Mouse (Mus musculus) spleen, adult 2 months (tissue): Measurements from ENCODE around the gene Fabp3. TPM values are rescaled to one million over a fixed set of nuclear protein-coding genes. Genes with fewer than 3 reads are reported as not detected.

Source experiments
- DNase-seq, 2 experiments: peaks; one replicate each; pipeline versions ENCODE4 v3.0.0 to v3.0.0-alpha.2; 2012 to 2021; ENCODE audit warnings: low spot score in 2 of 2, low read depth in 1 of 2
- H3K27ac ChIP-seq: fragments of 200-500 bp; 2 replicates; pipeline ENCODE4 v1.5.1; 2012; ENCODE audit warnings: low read length, inconsistent platforms; ENCODE audit not compliant: insufficient read depth
- H3K27me3 ChIP-seq: fragments of 200-500 bp; 2 replicates; pipeline ENCODE4 v1.6.1; 2012; ENCODE audit warnings: mild to moderate bottlenecking, moderate library complexity, low read length, inconsistent platforms; ENCODE audit not compliant: control insufficient read depth, insufficient read depth
- H3K36me3 ChIP-seq: fragments of 200-500 bp; 2 replicates; pipeline ENCODE4 v1.6.1; 2012; ENCODE audit warnings: mild to moderate bottlenecking, low read length, inconsistent platforms; ENCODE audit not compliant: control insufficient read depth, insufficient read depth
- H3K4me1 ChIP-seq: fragments of 200-500 bp; 2 replicates; pipeline ENCODE4 v1.6.1; 2011; ENCODE audit warnings: inconsistent platforms; ENCODE audit not compliant: control insufficient read depth, insufficient read depth, insufficient read length
- H3K4me3 ChIP-seq: fragments of 200-500 bp; 2 replicates; pipeline ENCODE4 v1.5.1; 2011; ENCODE audit warnings: mild to moderate bottlenecking, inconsistent platforms; ENCODE audit not compliant: insufficient read depth, insufficient read length; ENCODE audit errors: extremely low read depth
- CTCF ChIP-seq: fragments of 200-500 bp; IDR thresholded peaks from 2 replicates; pipeline ENCODE4 v1.5.1; 2011; ENCODE audit warnings: mild to moderate bottlenecking, inconsistent platforms; ENCODE audit not compliant: insufficient read depth, insufficient read length, insufficient replicate concordance; ENCODE audit errors: extremely low read depth
- POLR2A ChIP-seq: fragments of 200-500 bp; IDR thresholded peaks from 2 replicates; pipeline ENCODE4 v1.6.1; 2011; ENCODE audit warnings: low read depth, low read length, inconsistent platforms
- WGBS: fragments of 180-500 bp; shearing (Covaris S2); methylation state at CpG from one replicate; pipeline ENCODE4 v1.1.7; 2018; 5-methylcytosine and 5-hydroxymethylcytosine counted together
- polyA plus RNA-seq: library from polyadenylated mRNA; depleted of rRNA; stranded (reverse); fragments of >200 nt; gene quantifications from 2 replicates; pipeline ENCODE4 v1.2.3, GENCODE M21; 2012

The Fabp3 gene
- polyA plus RNA-seq, 1 experiment = 0.54 TPM

DNA sequence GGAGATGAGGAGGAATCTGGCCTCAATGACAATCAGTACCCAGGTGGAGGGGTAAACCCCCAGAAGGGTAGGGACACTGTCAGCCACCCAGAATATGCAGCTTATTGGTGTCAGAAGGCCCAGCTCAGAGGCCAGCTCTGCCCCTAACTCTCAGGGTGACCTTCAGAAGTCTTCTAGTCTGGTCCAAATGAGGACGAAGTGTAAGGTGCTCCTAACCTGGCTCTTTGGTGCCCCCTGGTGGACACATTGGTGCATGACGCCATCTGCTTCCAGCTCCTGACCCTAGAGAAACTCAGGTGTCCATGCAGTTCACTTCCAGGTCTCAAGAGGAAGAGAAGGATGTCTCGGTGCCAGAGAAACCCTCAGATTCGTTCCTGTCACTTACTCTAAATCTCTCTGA, 16.1 kb upstream of the Fabp3 start:
- H3K4me1 ChIP-seq = no peaks in the 10 kb centered on the region
- peak; percentile 31 to 48 for DNase-seq
- H3K4me3 ChIP-seq = no peak overlapping the region
- 2% methylated on average over 4 of the region's 4 CpGs for WGBS
- TF ChIP-seq POLR2A (no peak), CTCF (peak; percentile 82; the same call in 1 of the 2 replicates)
- H3K27ac ChIP-seq = no peak overlapping the region
- no peaks in the 10 kb centered on the region for H3K36me3 ChIP-seq
- H3K27me3 ChIP-seq = no peaks in the 10 kb centered on the region

DNA sequence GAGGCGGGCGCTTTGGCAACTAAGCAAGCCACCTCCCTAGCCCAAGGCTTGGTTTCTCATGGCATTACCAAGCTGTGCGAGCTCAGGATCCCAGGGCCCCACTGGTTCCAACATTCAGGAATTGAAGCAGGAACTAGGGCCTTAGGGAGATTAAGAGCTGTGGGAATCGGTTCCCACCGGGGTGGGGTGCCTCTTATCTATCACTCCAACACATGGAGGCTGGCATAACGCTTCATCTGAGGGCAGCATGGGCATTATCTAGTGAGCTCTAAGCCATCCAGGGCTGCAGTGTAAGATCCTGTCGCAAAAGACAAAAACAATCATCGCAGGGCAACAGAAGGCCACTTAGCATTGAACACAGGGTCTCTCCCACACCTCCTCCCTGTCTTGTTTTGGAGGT, 13.9 kb upstream of the Fabp3 start:
- TF ChIP-seq POLR2A (no peak), CTCF (no peak)
- DNase-seq = no peak
- no peak overlapping the region for H3K4me3 ChIP-seq
- H3K4me1 ChIP-seq = no peaks in the 10 kb centered on the region
- no peak overlapping the region for H3K27ac ChIP-seq
- H3K27me3 ChIP-seq = no peaks in the 10 kb centered on the region
- no peaks in the 10 kb centered on the region for H3K36me3 ChIP-seq
- 76% methylated on average over 8 of the region's 8 CpGs for WGBS

DNA sequence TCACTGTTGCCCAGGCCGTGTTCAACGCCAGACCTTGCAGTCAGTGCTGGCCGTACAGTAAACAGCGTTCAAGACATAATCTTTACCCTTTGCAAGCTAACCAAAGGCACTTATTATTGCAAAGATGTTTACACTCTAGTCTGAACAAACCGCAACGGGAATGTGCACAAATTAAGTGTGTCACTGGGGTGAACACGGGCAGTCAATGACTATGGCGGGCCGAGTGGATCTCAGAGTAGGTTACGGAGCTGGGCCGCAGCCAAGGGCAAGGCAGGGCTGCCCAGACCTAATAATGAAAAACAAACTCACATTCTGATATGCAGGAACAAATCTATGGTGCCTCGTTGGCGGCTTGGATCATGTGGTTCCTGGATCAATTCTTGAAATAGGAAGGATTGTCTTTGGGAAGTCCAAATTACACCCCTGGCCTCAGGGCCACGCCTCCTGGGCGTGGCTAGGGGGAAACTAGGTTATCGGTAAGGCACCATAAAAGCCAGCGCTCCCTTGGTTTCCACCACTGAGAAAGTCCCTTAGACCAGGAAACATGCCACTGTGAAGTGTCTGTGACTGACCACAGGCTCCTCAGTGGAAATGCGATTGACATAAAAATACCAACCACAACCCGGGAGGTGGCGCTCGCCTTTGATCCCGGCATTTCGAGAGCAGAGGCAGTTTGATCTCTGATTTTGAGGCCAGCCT, 13.2 kb upstream of the Fabp3 start:
- Histone ChIP-seq H3K27me3 (no peaks in the 10 kb centered on the region), H3K36me3 (no peaks in the 10 kb centered on the region), H3K27ac (peak overlapping the region; percentile 32; the same call in 1 of the 2 replicates), H3K4me1 (no peaks in the 10 kb centered on the region), H3K4me3 (no peak overlapping the region)
- DNase-seq = no peak
- no peak for TF ChIP-seq CTCF
- 48% methylated on average over 23 of the region's 23 CpGs for WGBS

DNA sequence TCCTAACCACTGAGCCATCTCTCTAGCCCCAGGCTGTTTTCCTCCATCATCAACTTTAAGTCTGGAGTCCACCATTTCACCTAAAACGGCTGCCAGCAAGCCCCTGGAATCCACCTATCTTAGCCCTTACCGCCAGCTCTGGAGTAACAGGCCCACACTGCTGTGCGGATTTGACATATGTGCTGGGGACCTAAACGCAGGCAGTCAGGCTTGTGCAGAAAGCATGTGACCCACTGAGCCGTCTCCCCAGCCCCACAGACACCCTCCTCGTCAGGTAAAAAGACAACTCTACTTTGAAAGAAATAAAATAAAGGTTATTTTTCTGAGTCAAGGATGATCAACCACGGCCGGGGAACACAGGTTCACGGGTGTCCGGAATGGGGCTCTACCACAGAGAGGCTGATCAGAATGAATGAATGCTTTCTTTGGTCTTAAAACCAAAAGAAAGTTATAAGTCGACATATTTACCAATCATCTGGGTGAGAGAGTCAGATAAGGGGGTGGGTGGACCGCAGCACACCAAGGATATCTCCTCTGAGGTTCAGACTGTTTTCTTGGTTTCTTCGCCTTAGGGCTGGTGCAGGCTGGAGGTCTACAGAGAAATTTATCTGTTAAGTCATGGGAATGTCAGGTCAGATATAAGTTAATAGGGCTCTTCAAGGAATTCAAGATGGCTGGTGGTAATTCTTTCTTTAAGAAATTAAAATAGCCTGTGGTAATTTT, 12.0 kb upstream of the Fabp3 start:
- TF ChIP-seq CTCF (no peak), POLR2A (no peak)
- no peaks in the 10 kb centered on the region for H3K27me3 ChIP-seq
- H3K4me1 ChIP-seq = no peaks in the 10 kb centered on the region
- no peaks in the 10 kb centered on the region for H3K36me3 ChIP-seq
- no peak for DNase-seq
- peak overlapping the region; percentile 45; the same call in 1 of the 2 replicates for H3K27ac ChIP-seq
- no peak overlapping the region for H3K4me3 ChIP-seq
- 78% methylated on average over 13 of the region's 13 CpGs for WGBS

DNA sequence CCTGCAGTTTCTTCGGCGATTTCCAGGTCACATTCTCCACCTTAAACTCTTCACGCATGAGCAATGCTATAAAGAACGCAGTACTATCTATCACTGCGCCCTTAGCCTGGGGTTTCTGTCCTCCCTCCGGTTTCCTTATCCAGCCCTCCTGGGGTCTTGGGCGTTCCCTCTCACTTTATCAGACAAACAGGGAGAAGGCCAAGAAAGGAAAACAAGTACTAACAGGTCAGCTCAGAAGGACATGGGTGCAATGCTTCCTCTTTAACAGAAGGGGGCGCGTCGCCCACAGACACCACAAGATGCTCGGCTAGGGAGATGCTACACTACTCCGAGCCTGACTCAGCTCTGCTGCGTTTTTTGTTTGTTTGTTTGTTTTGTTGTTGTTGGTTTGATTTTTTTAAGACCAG, 11.3 kb upstream of the Fabp3 start:
- no peaks in the 10 kb centered on the region for H3K4me1 ChIP-seq
- DNase-seq = no peak
- TF ChIP-seq CTCF (peak; percentile 56; the same call in 1 of the 2 replicates), POLR2A (no peak)
- no peaks in the 10 kb centered on the region for H3K27me3 ChIP-seq
- H3K36me3 ChIP-seq = no peaks in the 10 kb centered on the region
- H3K27ac ChIP-seq = no peak overlapping the region; the same call in 1 of the 2 replicates
- WGBS = 28% methylated on average over 13 of the region's 13 CpGs
- no peak overlapping the region for H3K4me3 ChIP-seq

DNA sequence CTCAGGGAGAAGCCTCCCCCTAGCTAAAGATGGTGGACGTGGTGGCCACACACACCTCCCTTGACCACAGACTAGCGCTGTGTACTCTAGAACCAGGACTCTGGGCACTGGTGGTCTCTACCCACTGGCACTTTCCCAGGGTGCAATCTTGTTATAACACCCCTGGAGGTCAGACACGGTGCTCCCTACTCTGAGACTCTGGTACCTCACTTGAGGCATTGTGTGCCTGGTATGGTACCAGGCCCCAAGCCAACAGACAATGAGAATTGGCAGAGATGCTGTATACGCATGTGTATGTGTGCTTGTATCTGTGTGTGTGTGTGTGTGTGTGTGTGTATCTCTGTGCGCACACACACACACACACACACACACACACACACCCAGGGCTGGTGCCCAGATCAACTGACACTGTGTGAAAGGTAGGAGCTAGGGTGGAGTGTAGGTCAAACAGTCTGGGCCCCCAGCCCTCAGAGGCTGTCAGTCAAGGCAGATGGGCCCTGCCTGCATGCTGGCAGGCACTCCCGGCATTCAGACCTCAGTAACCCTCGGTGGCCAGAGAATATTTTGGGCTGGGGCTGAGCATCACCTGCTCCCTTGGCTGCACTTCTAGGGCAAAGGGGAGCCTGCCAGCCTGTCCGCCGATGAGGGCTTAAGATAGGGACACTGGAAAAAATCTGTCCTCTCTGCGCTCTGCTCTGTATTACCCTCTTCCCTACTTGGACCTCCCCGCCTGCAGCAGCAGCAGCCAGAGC, 9.3 kb upstream of the Fabp3 start:
- Histone ChIP-seq H3K27ac (no peak overlapping the region), H3K36me3 (no peaks in the 10 kb centered on the region), H3K4me3 (no peak overlapping the region), H3K4me1 (no peaks in the 10 kb centered on the region), H3K27me3 (no peaks in the 10 kb centered on the region)
- DNase-seq = no peak
- WGBS = 83% methylated on average over 11 of the region's 11 CpGs
- no peak for TF ChIP-seq CTCF
- no peak for TF ChIP-seq POLR2A
